Mouse (Mus musculus): ENCODE measurements around the gene Itgb5.

The Itgb5 gene

DNA sequence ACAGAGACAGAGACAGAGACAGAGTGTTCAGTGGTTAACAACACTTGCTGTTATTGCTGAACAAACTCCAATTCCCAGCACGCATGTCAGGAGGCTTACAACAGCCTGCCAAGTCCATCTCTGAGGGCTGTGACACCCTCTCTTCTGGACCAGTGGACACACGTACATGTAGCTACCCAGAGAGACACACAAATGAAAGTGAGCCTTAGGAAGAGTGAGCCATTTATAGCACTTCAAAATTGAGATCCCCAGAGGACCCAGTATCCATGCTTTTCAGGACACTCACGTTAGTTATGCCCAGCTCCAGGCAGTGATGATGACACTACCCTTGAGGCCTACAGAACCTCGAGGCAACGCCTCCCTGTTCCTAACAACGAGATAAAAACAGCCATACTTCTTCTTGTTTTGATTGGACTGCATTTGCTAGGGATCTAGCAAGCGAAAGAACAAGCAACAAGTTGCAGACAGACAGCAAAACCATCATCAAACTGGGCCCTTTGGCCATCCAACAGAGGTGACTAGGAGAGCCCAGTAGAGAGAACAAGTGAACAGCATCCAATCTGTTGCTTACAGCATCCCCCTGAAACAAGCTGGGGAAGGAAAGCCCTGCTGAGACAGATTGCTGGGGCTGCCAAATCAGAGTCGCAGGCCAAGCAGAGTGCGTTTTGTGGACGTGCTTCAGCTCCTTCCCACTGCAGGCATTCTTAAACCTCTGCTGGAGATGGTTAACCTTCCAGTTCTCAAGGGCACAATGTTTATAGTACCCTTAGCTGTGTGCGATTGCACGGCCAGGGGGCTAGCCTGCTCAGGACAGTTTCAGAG lies 109.1 kb downstream of the Itgb5 start:
- no peak for DNase-seq (ENCODE audit: low read depth in 1 of 2, low spot score in 2 of 2)

DNA sequence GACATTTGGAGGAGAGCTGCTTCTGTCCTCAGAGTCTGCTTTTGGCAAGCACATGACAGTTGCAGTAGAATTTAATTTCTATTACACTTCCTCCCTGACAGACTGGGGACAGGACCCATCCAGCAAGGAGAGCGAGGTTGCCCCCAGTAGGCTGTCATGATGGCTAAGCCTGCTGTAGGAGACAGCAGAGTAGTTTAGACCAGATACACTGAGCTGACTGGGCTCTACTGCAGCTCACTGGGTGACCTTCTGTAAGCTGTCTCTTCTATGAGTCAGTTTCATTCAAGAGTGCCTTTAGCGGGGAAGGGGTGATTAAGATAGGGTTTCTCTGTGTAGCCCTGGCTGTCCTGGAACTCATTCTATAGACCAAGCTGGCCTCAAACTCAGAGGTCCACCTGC lies 109.7 kb downstream of the Itgb5 start:
- no peak for DNase-seq (ENCODE audit: low read depth in 1 of 2, low spot score in 2 of 2)

DNA sequence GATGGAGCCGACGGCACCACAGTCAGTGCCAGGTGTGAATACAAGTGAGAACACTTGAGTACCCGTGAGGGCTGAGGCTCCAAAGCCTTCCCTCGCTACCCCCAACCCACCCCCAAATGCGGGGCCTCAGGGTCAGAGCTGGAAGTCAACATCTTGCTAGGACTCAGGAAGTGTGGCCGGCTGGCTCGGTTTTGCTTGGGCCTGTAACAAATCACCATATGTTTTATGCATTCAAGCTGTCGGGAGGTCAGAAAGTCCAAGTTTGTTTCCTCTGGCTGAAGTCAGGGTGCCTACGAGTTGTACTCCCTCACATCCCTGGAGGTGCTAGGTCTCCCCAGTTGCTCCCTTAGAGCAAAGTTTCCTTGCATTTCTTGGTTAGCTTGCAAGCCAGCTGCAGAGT lies 110.2 kb downstream of the Itgb5 start:
- DNase-seq (ENCODE audit: low read depth in 1 of 2, low spot score in 2 of 2) = no peak

DNA sequence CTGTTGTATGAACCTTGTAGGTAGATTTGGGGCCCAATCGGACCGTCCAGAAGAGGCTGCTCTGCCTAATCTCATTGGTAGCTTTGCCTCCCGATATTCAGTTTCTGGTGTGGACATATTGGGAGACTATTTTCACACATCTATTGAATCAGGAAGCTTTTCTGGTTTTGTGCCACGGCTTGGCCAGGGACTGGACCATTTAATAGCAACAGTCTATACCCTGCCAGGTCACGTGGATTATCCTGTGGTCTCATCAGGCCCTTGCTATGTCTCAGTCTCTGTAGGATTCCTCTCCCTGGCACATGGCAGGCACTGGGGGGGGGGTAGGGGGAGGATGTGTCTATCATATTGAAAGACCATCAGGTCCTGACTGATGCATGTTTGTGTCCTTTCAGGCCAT lies 110.6 kb downstream of the Itgb5 start:
- DNase-seq (ENCODE audit: low read depth in 1 of 2, low spot score in 2 of 2) = no peak

DNA sequence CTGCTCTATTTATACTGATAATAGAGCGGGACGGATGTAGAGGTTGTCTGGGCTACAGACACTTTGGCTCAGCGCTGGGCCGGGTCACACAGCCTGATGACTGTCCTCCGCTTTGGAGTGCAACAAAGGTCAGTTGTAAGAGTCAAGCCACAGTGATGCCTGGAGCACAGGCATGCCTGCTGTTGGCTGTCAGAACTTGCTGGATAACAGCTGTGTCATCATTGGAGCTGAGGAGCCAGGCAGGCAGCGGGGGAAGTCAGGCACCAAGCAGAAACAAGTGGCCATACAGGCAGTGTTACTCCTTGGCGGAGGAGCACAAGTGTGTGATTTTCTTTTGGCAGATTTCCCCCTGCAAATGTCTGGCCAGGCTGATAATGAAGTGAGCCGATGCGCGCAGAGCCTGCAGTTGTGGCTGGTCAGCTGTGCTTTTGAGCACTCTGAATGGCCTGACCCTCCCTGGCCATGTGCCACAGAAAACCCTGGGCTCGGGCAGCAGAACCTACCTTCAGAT lies 111.9 kb downstream of the Itgb5 start:
- DNase-seq (ENCODE audit: low read depth in 1 of 2, low spot score in 2 of 2) = no peak

DNA sequence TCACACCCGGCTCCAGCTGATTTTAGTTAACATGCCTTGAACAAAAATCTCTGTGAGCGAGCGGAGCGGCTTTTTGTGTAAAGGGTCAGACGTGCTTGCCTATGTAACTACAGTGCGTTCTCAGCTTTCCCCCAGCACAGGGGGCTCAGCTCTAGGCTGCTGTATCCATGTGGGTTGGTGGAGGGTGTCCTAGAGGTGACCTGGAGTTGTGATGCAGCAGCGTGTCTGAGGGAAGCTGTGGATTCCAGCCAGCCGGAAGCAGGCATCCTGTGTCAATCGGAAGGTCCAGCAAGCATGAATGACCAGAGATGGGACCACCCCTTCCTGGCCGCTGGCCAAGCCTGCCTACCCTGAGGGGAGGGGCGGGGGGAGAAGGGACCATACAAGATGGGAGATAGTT lies 112.9 kb downstream of the Itgb5 start:
- no peak for DNase-seq (ENCODE audit: low read depth in 1 of 2, low spot score in 2 of 2)

DNA sequence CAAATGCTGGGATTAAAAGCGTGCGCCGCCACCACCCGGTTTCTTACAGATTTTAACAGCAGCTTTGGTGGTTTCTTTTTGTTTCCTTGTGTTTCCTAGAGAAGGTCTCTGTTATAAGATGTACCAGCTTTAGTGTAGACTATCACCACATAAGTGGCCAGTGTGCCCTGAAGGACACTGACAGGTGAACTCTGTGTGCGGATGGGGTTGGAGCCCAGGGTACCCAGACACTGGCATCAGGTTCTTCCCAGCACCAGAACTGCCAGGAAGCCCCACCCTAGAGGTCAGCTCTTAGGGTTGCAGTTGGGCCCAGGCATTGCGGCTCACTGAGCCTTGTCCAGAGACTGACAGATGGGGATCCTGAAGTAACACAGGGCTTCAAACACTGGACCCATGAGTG lies 113.9 kb downstream of the Itgb5 start:
- DNase-seq (ENCODE audit: low read depth in 1 of 2, low spot score in 2 of 2) = no peak

DNA sequence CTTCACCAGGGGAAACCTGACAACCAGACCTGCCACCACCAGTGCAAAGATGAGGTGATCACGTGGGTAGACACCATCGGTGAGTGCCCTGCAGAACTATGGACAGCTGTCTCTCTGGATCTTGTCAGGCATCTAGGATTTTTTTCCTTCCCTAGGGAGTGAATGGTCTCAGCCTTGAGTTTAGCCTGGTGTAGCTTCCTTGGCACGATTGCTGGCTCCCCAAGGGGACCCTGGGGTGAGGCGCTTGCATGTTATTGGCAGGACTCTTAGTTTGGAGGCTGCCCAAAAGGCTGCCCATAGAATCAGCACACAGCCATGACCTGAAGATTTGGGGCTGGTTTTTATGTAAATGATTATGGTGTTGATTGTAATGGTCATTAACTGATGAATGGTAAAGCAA lies 114.7 kb downstream of the Itgb5 start:
- DNase-seq (ENCODE audit: low read depth in 1 of 2, low spot score in 2 of 2) = no peak

DNA sequence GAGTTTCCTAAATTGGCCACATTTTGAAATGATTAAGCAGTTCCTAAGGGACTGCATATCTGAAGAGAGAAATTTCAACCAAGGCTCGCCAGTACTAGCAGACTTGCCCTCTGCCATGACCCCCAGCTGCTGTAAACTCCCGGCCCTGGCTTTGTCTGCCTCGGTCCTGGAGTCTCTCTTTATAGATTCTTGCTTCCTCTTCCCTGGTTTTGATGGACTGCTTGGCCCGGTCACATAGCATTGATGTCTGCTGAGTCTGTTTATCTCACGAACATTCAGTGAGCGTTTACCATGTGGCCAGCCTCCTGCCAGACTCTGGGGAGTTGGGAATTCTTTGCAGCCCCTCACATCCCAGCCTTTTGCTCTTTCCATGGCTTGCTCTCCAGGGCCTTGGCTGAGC lies 115.3 kb downstream of the Itgb5 start:
- DNase-seq (ENCODE audit: low read depth in 1 of 2, low spot score in 2 of 2) = no peak

DNA sequence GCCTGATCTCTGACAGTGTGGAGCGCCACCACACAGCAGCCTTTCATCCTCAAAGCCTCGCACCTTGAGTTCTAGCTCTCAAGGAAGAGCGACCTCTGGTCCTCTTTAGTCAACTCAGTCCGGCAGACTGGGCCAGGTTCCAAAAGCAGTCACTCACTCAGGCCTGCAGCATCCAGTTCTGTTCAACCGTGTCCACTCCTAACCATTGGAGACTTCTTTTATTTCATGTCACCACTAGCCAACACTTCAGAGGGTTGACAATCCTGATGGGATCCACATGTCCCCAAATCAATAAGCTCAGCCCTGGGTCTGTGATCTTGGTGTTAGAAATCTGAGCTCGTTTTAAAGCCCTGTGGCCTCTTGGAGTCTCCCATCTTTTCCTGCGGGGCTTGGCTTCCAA lies 116.6 kb downstream of the Itgb5 start:
- no peak for DNase-seq (ENCODE audit: low read depth in 1 of 2, low spot score in 2 of 2)

DNA sequence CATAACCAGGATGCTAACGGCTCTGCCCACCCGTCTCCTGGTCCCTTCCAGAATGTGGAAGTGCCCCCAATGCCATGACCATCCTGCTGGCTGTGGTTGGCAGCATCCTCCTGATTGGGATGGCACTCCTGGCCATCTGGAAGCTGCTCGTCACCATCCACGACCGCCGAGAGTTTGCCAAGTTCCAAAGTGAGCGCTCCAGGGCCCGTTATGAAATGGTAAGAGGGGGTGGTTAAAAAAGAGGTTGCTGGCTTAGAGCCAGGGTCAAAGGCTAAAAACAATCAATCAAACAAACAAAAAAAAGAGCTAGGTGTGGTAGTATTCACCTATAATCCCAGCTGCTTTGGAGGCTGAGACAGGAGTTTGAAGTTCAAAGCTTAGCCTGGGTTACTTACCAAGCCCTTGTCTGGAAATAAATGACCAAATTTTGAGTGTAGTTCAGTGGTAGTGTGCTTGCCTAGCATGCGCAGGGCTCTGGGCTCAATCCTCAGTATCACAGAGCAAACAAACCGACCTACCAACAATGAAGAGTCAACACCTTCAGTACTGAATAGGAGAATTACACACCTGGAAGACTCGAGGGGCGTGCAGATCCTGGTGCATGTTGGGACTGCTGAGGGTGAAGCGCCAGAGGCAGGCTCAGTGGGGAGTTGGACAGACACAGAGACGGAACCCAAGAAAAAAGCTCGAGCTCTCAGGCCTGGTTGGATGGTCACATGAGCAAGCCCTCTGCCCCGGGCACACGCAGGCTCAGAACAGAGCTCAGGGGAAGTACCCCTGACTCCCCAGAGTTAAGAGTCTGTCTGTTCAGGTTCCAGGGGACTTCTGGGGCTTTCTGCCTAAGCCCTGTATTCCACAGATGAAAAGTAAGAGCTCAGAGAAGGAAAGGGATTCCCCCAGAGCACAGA lies 118.5 kb downstream of the Itgb5 start:
- no peak for DNase-seq (ENCODE audit: low read depth in 1 of 2, low spot score in 2 of 2)

DNA sequence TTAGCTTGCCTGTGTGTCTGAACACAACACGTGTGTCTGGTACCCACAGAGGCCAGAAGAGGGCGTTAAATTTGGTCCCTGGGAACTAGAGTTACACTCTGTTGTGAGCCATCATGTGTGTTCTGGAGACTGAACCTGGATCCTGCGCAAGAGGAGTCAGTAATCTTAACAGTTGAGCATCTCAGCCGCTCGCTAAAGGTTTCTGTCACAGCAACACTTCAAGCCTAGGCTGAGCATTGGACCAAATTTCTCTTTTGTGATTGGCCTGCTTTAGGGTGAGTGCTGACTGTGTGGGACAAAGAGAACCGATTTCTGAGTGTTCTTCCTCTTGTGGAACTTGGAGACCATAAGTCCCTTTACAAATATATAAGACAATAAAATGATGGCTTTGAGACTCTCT lies 120.9 kb downstream of the Itgb5 start:
- DNase-seq (ENCODE audit: low read depth in 1 of 2, low spot score in 2 of 2) = no peak

DNA sequence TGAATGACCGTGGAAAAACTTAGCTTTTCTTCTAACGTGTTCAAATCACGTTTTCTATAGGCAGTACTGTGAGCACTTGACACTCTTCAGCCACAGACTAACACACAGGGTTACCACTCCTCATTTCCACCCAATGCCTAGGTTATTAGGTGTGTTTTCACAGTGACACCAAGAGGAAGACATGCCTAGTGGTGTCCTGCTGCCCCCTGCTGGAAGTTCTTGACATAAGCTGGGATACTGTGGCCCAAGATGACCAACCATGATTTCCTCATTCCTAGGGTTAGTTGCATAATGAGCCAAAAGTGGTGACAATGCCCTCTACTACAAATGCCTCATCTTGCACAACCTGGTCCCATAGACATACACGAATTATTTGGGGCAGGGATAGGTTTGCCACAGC lies 121.4 kb downstream of the Itgb5 start:
- DNase-seq (ENCODE audit: low read depth in 1 of 2, low spot score in 2 of 2) = peak; percentile 79 to 84

DNA sequence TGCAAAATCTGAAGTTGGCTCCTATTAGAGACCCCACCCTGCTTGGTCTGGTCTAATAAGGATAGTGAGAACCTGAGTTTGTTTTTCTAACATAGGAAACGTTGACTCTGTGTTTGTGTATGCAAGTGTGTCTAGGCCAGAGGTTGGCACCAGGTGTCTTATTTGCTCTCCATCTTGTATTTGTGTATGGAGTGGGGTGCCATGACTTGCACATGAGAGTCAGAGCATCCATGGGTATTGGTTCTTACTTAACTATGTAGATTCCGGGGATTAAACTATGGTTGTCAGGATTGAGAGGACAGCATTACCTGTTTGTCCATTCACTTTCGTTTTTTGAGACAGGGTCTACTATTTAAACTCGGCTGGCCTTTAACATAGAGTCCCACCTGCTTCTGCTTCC lies 123.5 kb downstream of the Itgb5 start:
- DNase-seq (ENCODE audit: low read depth in 1 of 2, low spot score in 2 of 2) = no peak

DNA sequence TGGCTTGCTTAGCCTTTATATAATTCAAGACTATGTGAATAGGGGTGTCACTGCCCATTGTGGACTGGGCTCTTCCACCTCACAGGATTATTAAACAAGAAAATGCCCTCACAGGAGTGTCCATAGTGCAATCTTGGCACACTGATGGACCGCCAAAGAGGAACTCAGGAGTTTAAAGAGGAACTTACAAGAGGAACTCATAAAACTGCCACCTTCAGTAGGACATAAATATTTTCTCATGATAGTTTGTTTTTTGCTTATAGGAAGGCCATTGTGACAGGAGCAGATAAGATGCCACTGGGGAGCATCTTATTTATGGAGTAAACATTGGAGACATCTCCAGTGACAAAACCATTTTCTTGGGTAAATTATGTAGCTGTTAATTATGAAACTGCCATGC lies 125.3 kb downstream of the Itgb5 start:
- DNase-seq (ENCODE audit: low read depth in 1 of 2, low spot score in 2 of 2) = peak in 1 of 2 experiments; percentile 14

DNA sequence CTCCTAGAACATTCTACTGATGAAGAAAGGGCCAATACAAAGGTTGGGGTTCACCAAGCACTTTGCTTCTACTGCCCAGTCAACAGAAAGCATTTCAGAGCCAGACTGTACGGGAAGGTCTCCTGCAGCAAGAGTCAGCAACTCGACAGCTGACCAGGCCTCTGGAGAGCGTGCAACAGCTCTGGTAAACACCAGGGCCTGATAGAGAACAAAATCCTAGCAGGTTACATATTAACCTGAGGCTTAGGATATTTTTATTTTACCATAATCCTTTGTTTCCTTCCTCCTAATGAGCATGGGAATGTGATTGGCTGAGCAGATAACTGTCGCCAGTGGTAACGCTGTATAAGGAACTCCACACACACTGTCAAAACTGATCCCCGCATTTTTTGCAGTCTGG lies 134.0 kb downstream of the Itgb5 start:
- no peak for DNase-seq (ENCODE audit: low read depth in 1 of 2, low spot score in 2 of 2)

DNA sequence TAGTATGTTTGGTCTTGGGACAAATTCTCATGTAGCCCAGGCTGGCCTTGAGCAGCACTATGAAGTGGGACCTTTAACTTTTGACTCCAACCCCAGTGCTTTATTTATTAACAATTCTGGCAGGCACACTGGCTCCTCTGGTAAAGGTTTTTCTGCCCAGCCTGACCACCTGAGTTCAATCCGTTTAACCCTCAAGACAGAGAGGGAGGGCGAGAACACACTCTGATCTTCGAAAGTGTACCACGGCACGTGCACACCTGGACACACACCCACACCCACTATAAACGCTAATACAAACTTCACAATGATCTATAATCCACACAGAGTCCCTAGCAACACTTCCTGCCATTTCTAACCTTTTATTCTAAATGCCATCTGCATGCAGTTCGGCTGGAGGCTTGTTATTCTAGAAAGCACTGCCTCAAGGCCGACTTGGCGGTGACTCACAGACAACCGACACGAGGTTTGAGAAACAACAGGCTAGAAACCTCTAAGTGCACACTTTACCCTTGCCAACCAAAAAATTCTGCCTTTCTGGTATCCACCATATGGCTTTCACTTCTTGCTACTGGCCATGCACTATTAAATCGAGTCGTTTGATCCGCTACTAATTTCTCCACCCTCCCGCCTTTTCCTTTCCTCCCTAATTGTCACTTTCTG lies 136.5 kb downstream of the Itgb5 start:
- DNase-seq (ENCODE audit: low read depth in 1 of 2, low spot score in 2 of 2) = no peak

DNA sequence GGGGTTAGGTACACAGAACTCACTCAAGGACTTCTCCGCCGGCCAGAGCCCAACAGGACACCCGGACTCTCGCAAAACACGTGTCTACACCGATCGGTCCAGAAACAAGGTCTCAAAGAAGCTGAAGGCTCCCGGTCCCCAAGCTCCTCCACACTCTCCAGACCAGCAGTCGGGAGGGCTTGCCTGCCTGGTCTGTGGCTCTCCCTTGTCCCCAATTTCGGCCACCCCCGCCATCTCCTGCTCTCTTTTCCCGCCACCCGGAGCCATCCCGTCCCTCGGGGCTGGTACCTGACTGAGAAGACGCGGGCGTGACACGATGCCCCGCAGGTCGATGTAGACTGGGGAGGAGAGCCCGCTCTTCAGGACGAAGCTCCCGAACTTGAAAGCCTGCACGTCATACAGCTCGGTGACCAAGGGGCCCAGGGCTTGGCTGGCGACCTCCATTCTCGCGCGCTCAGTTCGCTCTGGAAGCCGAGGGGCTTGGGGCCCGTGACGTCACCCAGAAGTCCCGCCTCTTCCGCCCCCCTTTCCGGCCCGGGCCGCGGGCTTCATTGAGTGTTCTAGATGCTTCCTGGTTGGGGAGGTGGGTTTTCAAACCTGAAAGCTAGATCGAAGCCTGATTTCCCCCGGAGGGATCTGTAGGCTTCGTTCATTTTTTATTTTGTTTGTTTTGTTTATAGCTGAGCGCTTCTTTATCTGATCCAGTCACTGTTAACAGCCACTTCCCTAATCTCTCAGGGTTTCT lies 137.2 kb downstream of the Itgb5 start, which contains the start of gene Umps:
Gene Umps (minus strand): TSS at position 501 of the 745 bp plus-strand sequence.
- peak; percentile 26 to 63 for DNase-seq (ENCODE audit: low read depth in 1 of 2, low spot score in 2 of 2)

DNA sequence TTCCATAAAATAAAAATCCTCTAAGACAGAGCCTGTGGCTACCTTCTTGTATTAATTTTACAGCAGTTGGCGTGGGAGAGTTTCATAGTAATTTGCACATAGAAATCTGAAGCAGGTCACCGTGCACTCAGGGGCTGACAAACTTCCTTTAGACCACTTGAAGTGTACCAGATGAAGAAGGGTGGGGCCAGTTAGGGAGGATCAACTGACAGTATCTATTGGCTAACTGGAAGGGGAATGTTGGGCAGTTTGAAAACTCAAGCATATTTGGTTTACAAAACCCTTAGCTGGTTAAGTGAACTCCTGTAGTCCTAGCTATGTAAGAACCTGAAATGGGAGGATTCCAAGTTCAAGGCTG lies 137.8 kb downstream of the Itgb5 start:
- DNase-seq (ENCODE audit: low read depth in 1 of 2, low spot score in 2 of 2) = no peak

DNA sequence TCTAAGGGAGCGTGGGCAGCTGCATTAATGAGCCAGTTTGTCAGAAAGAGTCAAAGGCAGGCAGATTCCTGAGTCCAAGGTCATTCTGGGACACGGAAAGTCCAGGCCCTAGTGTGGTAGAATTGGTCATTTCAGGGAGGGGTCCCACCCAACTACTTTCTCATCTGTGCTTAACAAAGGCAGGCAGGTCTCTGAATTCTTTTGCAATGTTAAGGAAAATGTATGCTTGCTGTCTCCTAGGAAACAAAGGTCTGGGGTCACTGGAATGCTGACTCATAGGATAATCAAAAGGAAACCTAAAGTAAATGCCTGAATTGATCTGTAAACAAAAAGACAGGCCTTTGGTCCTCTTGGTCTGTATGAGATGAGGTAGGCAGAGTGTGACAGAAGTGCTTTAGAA lies 150.4 kb downstream of the Itgb5 start:
- DNase-seq (ENCODE audit: low read depth in 1 of 2, low spot score in 2 of 2) = no peak

DNA sequence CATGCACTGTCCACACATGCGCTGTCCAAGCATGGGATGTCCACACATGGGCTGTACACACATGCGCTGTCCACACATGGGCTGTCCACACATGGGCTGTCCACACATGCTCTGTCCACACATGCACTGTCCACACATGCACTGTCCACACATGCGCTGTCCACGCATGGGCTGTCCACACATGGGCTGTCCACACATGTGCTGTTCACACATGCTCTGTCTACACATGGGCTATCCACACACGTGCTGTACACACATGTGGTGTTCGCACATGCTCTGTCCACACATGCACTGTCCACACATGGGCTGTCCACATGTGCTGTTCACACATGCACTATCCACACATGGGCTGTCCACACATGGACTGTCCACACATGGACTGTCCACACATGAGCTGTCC lies 154.2 kb downstream of the Itgb5 start:
- no peak for DNase-seq (ENCODE audit: low read depth in 1 of 2, low spot score in 2 of 2)
